Mouse (Mus musculus): Measurements from ENCODE around the gene Gm9747. TPM values are rescaled to one million over a fixed set of nuclear protein-coding genes. Genes with fewer than 3 reads are reported as not detected.

Gene Gm9747
- not detected for total RNA-seq (2021)
- long read RNA-seq, experiment 1, partial matches to known transcripts, result 0 of 4 reads
- long read RNA-seq, experiment 1, other reads (novel, unspliced or antisense), result 0 of 4 reads
- long read RNA-seq, experiment 2, transcript Gm9747-201 (1 exons, 2,822 nt), result major isoform, 8 of 8 reads
- long read RNA-seq, experiment 2, partial matches to known transcripts, result 0 of 8 reads
- long read RNA-seq, experiment 2, other reads (novel, unspliced or antisense), result 0 of 8 reads

GRCm38 (mm10) chr1:82232812-82233211, at the start of gene Gm9747:
TSS of gene Gm9747 (plus strand) at chr1:82233112.
- DNase-seq, result no peak
- intact Hi-C loops (cut with DNase I), result no loop called here

GRCm38 (mm10) chr1:82183913-82184442, 48.9 kb upstream of the Gm9747 start:
- DNase-seq, result no peak
- intact Hi-C loops (cut with DNase I), result loop anchor here (5.0 kb wide), 1 partner anchor 663 kb away; no protein-coding TSS in a partner anchor

GRCm38 (mm10) chr1:82188549-82189231, 44.2 kb upstream of the Gm9747 start:
- intact Hi-C loops (cut with DNase I), result no loop called here

GRCm38 (mm10) chr1:82189516-82189915, 43.4 kb upstream of the Gm9747 start:
- DNase-seq, result peak in 1 of 2 experiments; percentile 21
- intact Hi-C loops (cut with DNase I), result no loop called here

More at GRCm38 (mm10) chr1:82188549-82189231, 44.2 kb upstream of the Gm9747 start:
- DNase-seq, result no peak

- intact Hi-C loops (cut with DNase I), result no loop called here
- no peak for DNase-seq
Observed at GRCm38 (mm10) chr1:82191579-82191978, 41.3 kb upstream of the Gm9747 start.

GRCm38 (mm10) chr1:82199918-82200317, 33.0 kb upstream of the Gm9747 start:
- DNase-seq, result no peak
- intact Hi-C loops (cut with DNase I), result loop anchor here (5.0 kb wide), 1 partner anchor 37 kb away; no protein-coding TSS in a partner anchor

- DNase-seq, result no peak
- intact Hi-C loops (cut with DNase I), result loop anchor here (5.0 kb wide), 1 partner anchor 37 kb away; no protein-coding TSS in a partner anchor
Observed at GRCm38 (mm10) chr1:82200636-82201035, 32.3 kb upstream of the Gm9747 start.

- no peak for DNase-seq
- intact Hi-C loops (cut with DNase I), result no loop called here
Observed at GRCm38 (mm10) chr1:82207511-82207910, 25.4 kb upstream of the Gm9747 start.

GRCm38 (mm10) chr1:82220673-82221396, 12.1 kb upstream of the Gm9747 start:
- no peak for DNase-seq
- intact Hi-C loops (cut with DNase I), result no loop called here

GRCm38 (mm10) chr1:82221462-82221861, 11.4 kb upstream of the Gm9747 start:
- intact Hi-C loops (cut with DNase I), result no loop called here

GRCm38 (mm10) chr1:82223042-82223795, 9.7 kb upstream of the Gm9747 start:
- intact Hi-C loops (cut with DNase I), result no loop called here
- no peak for DNase-seq

More at GRCm38 (mm10) chr1:82221462-82221861, 11.4 kb upstream of the Gm9747 start:
- DNase-seq, result no peak

GRCm38 (mm10) chr1:82228841-82229240, 4.1 kb upstream of the Gm9747 start:
- DNase-seq, result no peak
- intact Hi-C loops (cut with DNase I), result no loop called here

GRCm38 (mm10) chr1:82234616-82235015, 1.7 kb downstream of the Gm9747 start:
- no peak for DNase-seq
- intact Hi-C loops (cut with DNase I), result loop anchor here (5.0 kb wide), 1 partner anchor 32 kb away; no protein-coding TSS in a partner anchor

GRCm38 (mm10) chr1:82235455-82236104, 2.7 kb downstream of the Gm9747 start:
- no peak for DNase-seq
- intact Hi-C loops (cut with DNase I), result loop anchor here (5.0 kb wide), 1 partner anchor 33 kb away; no protein-coding TSS in a partner anchor

GRCm38 (mm10) chr1:82238245-82238644, 5.3 kb downstream of the Gm9747 start:
- intact Hi-C loops (cut with DNase I), result loop anchor here (5.0 kb wide), 1 partner anchor 36 kb away; no protein-coding TSS in a partner anchor
- no peak for DNase-seq

- intact Hi-C loops (cut with DNase I), result loop anchor here (5.0 kb wide), 1 partner anchor 37 kb away; no protein-coding TSS in a partner anchor
- no peak for DNase-seq
Observed at GRCm38 (mm10) chr1:82239409-82240201, 6.7 kb downstream of the Gm9747 start.

GRCm38 (mm10) chr1:82243260-82243825, 10.4 kb downstream of the Gm9747 start:
- intact Hi-C loops (cut with DNase I), result no loop called here
- no peak for DNase-seq

- intact Hi-C loops (cut with DNase I), result loop anchor here (5.0 kb wide), 1 partner anchor 37 kb away; no protein-coding TSS in a partner anchor
- no peak for DNase-seq
Observed at GRCm38 (mm10) chr1:82245002-82245401, 12.1 kb downstream of the Gm9747 start.
